Mouse (Mus musculus): ENCODE data around the gene Klhl2.
A peak's percentile ranks its signal among the peaks of the same experiment; 100 is the strongest.

Klhl2 gene

DNA sequence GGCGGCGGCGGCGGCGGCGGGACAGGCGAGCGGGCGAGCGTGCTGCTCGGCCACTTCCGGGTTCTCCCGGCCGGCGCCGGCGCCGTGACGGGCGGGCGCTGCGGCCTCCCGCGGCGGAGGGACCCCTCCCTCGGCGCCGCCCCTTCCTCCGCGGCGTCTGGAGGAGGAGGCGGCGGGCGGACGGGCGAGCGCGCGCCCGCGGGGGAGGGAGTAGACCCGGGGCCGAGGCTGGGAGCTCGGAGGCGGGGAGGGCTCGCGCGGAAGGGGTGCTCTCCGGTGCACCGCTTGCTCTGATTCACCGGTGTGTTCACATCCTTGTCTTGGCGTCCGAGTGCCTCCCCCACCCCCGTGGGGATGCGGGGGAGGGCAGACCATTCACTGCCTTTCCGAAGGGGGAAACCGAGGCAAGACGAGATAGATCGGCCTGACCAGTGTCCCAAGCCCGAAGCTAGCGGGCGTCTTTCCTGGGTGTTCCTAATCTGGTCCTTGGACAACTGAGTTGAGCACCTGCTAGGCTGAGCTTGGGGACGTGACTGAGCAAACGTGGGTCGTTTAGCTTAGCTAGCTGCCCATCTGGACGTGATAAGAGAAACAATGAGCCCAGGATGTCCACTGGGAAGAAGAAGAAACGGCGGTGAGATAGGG is at the start of gene Klhl2:
Gene Klhl2 (minus strand): TSS at position 121 of the 645 bp plus-strand sequence.
- DNase-seq (ENCODE audit: low spot score in 2 of 2): peak; percentile 85 to 87

DNA sequence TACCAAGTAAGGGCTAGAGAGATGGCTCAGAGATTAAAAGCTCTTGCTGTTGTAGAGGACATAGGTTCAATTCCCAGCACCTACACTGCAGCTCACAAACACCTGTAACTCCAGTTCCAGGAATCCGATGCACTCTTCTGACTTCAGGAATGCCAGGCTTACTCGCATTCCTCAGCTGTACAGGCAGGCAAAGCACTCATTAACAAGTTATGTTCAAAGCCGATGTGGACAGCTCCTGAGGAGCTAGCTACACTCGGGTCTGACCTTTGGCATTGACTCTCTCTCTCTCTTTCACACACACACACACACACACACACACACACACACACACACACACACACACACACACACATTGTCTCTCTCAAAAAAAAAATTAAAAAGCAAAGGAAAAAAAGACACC is 48.9 kb upstream of the Klhl2 start:
- DNase-seq (ENCODE audit: low spot score in 2 of 2): no peak

DNA sequence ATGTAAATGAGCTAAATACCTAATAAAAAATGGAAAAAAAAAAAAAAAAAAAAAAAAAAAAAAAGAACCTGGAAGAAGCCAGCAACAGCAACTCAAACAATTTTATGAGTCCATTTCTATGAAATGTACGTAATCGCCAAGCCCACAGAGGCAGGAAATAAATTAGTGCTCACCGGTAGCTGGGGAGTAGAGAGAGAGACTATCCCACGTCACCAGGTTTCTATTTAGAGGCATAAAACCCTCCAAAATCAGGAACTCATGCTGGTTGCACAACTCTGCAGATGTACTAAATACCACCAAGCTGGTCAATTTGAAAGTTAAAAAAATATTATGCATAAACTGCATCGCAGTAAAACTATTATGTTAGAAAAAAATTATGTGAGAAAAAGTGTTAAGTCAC is 46.9 kb upstream of the Klhl2 start:
- no peak for DNase-seq (ENCODE audit: low spot score in 2 of 2)

DNA sequence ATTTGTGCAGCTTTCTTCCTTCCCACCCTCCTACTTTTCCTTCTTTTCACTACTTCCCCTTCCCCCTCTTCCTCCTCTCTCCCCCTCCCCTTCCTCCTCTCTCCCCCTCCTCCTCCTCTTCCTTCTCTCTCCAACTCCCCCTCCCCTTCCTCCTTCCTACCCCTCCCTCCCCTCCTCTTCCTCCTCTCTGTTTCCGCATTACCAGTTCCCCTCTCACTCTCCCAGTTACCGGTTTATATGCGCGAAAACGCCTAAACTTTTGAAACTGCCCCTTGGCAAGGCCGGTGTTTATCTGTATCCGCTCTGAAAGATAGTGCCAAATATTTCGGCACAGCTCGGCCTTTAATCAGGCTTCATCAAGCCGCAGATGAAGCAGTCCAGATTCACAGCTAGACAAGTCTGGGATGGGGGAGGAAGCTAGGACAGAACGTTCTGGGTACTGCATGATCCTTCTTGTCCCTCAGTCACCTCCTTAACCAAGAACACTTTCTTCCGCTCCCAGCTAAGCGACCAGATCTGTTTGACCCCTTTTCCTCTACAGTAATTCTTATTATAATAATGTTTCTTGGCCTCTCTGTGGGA is 30.9 kb upstream of the Klhl2 start:
- no peak for DNase-seq (ENCODE audit: low spot score in 2 of 2)

DNA sequence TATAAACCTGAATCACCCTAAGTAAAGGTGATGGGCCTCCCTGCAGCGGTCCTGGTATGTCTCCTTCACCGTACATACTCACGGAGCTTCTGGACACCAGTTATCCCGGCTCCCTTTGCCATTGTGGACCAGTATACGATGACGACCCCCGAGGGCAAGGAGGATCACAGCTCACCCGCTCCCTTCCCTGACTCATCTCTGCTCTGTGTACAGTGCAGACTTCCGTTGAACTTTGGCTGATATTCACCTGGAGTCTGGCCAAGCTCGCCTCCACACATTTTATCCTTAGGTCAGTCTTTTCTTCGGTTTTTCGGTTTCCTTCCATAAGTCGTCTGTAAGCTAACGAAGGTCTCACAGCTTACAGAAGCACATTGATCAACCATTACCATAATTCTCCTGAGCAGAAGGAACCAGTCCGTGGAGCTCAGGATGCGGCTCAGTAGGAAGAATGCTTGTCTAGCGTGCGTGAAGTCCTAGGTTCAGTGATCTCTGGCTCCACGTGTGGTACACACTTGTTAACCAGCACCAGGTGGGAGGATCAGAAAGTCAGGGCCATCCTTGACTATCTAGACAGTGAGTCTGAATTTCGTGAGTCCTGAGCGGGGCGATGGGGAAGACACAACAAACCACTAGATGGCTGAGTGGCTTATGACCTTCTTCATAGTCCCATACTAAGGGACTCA is 28.0 kb upstream of the Klhl2 start:
- DNase-seq (ENCODE audit: low spot score in 2 of 2): no peak

DNA sequence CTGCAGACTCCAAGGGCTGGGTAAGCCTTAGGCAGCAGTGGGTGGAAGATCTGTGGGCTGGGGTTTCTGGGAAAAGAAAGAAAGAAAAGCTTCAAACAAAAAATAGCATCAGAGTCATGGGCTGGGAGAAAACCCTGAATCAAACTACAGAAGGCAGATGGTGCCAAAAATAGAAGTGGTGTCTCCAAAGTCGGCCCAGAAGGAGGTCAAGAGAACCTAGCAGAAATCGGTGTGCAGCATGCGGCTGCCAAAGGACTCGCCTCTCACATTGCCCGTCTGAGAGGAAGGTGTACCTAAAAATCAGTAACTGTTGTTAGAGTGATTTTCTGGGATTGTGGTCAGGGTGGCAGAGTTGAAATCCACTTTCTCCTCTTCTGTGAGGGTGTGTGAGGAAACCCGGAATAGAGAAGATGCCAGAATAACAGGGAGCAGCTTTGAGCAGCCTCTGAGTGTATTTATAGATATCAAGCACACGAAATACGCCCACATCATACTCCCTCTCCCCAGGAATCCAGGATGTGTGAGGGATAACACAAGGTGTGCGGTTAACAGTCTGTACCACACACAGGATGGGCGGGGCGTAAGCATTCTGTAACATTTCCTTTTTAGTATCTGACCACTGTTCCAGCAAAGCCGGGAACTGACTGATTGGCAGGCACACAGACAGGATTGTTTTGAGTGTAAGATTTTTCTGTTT is 21.8 kb upstream of the Klhl2 start:
- DNase-seq (ENCODE audit: low spot score in 2 of 2): peak; percentile 69 to 86

DNA sequence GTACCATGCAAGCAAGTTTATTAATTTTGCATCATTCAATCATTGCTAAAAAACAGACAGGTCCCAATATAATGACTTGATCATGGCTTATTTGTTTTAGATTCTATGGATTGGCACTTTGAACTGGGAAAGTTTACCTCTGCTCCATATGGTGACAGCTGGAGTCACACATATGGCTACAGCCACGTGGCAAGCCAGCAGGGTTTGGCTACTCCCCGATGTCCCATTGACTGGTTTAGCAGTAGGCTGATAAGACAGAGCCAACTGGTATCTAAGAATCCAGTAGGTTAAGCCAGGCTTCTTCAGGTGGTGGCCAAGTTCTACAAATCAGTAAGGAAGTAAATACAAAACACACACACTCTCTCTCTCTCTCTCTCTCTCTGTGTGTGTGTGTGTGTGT is 20.4 kb upstream of the Klhl2 start:
- DNase-seq (ENCODE audit: low spot score in 2 of 2): no peak

DNA sequence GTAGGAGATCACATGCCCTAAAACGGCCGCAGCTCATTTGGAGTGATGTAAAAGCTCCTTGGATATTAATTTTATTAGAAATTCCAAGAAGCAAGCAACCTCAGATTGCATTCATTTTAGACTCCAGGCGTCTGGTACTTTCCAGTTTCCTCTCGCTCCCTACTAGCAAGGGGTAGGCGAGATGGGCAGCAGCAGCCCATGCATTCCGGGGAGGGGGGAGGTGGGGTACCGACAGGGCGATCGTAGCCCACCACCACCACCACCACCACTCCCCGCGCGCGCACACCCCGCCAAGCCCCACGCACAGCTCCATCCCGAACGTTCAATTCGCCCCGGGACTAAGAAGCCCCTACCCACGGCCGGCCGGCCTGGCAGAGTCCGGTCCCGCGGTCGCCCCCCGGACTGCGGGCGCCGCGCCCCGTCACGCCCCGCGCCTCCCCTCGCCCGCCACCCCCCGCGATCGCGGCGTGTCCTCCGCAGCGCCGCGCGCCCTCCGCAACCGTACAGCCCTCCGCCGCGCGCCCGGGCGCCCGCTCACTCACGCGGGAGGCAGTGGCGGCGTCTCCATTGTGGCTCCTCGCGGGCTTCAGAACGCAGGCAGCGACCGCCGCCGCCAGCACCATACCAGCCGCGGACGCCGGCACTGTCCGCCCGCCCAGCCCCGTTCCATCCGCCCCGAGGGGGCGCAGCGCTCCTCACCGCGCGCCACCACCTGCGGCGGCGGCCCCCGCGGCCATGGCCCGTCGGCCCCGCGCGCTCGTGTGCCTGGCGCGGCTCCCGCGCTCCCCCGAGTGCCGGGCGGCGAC is 523 bp downstream of the Klhl2 start:
- DNase-seq (ENCODE audit: low spot score in 2 of 2): peak in 1 of 2 experiments; percentile 66

DNA sequence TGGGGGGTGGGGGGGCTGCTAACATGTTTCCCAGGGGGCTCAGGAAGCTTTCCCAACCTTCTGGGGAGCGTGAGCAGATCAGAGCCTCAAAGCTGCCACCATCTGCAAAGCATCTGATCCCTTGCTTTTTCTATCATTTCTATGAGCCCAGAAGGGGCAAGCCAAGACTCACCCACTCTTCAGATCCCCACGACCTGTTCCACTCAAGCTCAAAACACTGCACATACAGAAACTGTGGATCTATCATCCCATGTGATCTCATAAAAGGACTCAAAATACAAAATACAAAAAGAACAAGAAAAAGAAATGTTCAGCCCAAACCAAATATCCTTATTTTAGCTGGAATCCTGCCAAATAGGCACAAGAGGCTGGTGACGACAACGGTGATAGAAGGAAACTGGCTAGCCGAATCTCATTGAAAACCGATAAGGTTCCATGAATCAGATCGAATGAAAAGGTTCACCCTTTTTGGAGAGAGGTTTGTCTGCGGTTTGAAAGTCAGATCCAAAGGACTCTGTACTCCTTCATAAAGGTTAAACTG is 1.5 kb downstream of the Klhl2 start:
- peak in 1 of 2 experiments; percentile 25 for DNase-seq (ENCODE audit: low spot score in 2 of 2)

DNA sequence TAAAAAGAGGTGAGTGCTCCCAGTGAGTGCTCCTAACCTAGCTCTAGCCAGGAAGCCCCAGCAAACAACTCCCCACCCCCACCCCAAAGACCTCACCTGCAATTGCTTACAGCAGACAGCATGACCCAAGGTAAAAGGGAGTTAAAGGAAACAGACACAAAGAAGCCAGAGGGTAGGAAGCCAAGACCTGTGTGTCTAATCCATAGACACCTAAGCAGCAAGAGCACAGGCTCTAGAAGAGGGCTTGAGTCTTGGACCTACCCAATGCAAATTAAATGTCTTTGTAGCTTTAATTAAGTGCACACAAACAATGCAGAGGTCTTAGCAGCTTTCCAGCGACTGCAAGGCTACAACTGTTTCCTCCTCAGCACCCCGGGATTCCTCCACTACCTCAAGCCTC is 2.2 kb downstream of the Klhl2 start:
- DNase-seq (ENCODE audit: low spot score in 2 of 2): peak in 1 of 2 experiments; percentile 18

DNA sequence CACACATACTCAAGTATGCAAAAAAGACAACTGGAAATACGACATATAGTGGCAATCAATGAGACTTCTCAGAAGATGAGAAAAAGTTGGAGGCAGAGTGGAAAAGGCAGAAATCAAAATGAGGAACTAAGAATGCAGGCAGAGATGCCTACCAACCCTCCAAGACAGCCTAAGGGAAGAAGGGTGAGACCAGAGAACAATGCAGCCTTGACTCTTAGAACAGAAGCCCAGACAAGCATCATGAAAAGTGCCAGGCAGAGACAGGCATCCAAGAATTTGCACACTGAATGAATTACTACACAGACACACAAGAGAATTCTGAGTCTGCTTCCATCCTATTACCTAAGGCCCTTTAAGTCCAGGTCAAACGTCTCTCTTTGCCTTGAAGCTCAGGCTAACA is 2.6 kb downstream of the Klhl2 start:
- peak; percentile 16 to 19 for DNase-seq (ENCODE audit: low spot score in 2 of 2)

DNA sequence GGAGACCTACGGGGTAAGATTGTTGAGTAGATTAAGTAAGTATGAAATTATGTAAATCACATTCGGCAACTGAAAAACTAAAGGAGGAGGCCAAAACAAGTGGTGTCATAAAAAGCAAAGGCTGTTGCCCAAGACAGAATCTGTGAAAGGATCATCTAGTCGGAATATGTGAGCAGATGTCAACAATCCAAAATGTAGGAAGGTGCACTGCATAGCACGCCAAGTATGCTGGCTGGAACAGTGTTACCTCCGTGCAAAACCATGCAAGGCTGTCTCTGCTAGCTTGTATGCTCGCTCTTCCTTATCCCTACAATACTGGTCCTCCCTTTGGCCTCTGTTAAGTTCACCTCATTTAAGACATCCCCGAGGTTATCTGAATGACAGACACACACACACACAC is 4.5 kb downstream of the Klhl2 start:
- DNase-seq (ENCODE audit: low spot score in 2 of 2): peak; percentile 14 to 25

DNA sequence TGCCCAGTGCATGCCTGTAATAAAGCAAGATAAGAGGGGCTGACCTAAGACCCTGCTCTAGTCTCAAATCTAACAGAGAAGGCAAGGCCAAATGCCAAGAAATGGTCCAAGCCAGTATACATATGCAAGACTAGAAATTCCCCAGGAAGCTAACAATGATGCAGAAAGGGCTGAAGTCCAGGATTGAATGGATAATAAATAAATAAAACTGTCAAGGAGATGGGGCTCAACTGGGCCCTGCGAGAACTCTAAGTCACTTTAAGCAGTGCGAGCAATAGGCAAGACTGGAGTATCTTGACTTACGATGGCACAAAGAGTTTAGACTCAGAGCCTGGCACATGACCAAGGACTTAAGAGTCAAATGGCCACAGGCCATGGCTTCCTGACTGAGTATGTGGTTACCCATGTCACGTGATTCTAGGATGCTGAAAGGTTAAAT is 5.8 kb downstream of the Klhl2 start:
- DNase-seq (ENCODE audit: low spot score in 2 of 2): peak in 1 of 2 experiments; percentile 18

DNA sequence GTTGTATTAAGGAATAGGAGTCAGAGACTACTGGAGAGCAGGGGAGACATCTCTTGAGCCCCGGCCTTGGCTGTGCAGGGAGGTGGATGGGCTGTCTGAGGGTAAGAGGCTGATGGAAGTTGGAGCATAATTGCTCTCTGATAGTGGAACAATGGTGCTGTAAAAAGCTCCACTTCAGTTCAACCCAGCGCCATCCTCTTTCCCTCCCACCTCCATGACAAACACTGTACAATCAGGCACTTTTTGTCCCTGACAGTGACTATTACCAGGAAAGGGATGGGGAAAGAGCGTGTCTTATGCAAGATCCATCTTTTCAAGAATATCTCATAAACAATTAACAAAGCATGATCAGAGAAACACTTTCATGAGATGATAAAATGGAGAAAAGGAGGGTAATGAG is 6.6 kb downstream of the Klhl2 start:
- DNase-seq (ENCODE audit: low spot score in 2 of 2): no peak

DNA sequence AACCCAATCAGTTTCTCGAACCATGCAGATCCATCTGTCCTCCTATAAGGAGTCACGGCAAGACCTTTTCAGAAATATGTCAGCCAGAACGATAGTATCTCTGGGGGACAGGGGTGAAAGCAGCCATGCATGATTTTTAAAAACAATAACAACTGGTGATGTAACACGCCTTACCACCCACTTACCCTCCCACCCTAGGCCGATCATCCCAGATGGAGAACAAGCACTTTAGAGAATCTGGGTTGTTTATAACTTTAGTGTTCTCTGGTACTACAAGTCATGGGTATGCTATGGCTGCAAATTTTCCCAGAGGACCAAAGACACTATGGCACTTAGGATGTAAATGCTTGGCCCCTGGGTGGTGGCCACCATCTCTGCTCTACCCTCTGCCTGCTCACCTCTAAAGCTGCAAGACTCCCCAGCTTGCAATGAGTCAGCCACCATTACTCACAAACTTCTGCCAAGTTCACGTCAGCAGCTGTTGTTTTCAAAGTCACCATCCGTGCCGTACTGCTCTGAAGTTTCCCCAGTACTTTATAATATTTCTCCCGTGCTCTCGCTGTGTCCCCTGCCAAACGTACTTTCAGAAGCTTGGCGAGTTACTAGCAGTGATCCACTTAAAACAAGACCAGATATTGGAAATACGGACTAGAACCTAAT is 7.9 kb downstream of the Klhl2 start:
- DNase-seq (ENCODE audit: low spot score in 2 of 2): peak in 1 of 2 experiments; percentile 32

DNA sequence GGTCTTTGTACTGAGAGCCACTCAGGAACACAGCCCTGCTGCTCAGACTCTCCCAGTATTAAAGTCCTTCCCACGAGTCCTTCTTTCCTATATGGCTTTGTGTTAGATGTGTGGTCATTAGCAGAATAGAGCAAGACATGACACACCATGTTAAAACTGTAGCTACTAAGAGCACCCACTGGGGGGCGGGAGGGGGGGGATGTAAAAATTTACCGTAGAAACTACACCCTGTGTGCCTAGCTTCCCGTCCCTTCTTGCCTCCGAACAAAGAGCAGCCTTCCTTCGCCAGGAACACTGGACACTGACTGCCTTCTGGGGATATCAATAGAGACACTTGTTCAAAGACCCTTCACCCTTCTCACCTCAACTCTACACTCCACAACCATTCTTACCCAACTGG is 10.2 kb downstream of the Klhl2 start:
- no peak for DNase-seq (ENCODE audit: low spot score in 2 of 2)

DNA sequence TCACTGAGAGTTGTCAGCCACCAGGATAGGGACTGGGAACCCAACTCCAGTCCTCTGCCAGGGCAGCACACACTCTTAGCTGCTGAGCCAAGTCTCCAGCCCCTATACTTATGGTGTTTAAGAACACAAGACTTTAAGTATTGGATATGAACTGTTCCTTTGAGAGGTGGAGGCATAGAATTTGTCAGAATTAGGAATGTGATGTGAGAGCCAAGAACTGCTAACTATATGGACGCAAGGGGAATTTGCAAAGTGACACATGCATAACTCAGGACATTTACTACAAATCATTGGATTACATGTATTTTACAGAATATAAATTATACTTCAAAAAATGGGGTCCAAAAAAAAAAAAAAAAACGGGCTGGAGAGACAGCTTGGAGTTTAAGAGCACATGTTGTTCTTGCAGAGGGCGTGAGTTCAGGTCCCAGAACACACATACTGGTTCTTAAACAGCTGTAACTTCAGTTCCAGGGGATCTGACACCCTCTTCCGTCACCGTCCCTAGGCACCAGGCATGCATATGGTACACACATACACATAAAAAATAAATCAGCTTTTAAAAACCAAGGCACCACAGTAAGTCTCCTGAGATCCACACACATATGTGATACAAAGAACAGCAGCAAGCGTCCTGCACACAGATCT is 14.2 kb downstream of the Klhl2 start:
- DNase-seq (ENCODE audit: low spot score in 2 of 2): no peak

DNA sequence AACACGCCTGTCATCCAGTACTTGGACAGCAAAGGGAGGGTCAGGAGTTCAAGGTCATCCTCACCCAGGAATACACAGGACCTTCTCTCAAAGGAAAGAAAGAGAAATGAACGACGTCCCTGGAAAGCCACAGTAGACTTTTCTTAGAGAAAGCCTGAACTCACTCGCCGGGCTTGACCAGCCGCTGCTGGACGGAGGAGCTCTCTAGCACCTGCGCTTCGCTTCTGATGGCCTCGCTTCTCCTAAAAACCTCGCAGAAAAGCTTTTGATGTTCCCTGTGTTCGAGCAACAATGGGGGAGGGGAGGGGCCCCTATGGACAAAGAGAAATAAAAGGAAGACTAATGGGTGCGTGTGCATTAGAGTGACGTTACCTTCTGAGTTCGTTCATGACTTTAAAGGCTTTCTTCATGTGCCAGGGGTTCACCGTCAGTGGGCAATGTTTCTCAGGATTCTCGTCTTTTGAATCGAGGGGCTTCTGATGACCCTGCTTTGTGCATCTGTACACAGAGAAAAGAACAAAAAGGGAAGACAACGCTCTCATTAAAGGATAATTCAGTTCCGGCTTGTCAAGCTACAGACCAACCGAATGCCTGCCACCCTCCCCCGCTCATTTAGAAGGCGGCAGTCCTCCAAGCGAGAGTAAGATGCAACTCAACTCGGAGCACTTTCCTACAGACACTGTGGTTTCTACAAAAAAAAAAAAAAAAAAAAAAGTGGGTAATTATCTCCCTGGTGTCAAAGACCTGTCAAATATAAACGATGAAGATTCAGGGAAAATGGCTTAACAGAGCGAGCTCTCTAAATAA is 15.5 kb downstream of the Klhl2 start:
- no peak for DNase-seq (ENCODE audit: low spot score in 2 of 2)

DNA sequence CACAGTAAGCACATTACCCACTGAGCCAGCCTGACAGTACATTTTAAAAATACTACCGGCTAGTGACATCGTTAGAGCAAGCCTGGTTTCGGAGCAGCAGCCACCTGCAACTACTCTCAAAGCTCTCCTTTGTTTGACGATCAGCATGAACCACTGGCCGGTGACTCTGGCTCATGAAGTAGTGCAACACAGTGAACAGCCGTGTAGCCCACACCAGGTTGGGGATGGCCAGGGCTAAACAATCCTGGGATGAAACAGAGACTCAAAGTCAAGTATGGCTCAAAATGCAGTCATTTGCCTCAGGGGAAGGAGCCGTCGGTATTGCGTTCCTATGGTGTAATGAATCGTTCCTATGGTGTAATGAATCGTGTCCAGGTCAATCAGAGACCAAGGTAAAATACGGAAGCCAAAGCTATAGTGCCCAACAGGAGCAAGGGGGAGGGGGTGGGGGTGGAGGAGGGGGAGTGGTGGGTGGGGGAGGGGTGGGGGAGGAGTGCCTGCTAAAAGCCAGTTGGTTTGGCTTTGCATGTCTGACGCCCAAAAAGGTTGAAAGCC is 17.2 kb downstream of the Klhl2 start:
- no peak for DNase-seq (ENCODE audit: low spot score in 2 of 2)

Data from right cerebral cortex, postnatal 10 days (tissue).